ENCODE assay signal across 11 mouse cellular contexts in the genomic region with DNA sequence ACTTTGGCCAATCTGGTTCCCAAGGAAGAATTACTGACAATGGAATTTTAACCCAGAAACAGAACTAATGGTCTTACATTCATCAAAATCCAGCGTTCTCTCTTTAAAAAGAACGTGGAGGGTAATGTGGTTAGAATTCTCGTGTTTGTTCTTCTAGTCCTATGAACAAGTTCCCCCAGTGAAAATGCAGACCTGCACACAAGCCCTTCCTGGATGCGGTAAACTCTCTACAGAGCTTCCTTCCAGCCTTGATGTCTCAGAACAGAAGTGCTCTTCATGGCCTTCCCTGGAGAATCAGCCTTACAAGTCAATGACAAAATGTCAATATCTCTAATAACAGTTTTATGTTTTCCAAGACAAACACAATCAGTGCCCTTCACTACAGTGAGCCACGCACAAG.
"Had no signal": no experiment of that assay in that cellular context is flagged by ENCODE, and none has a peak within 500 bp of the region (broad histone marks: within the 10 kb centered on the region; RNA-seq: fewer than 3 reads in every experiment).

No protein-coding gene starts in this region.

- ATAC-seq: liver, embryonic 12.5 days had no signal

- H3K27me3 ChIP-seq: liver, embryonic 12.5 days had no signal

- H3K9me3 ChIP-seq: limb, embryonic 10.5 days; liver, embryonic 12.5 days; midbrain, embryonic 10.5 days had no signal

- H3K9ac ChIP-seq: liver, embryonic 12.5 days; lung, embryonic 14.5 days had no signal

- DNase-seq: lung, embryonic 14.5 days; lung, postnatal 10 days; lung, postnatal 4 days; midbrain, embryonic 14.5 days; right cerebral cortex, postnatal 14 days; thymus, postnatal 14 days had no signal

- H3K4me2 ChIP-seq: liver, embryonic 12.5 days; lung, embryonic 14.5 days had no signal

- H3K36me3 ChIP-seq: limb, embryonic 10.5 days; liver, embryonic 12.5 days; midbrain, embryonic 10.5 days had no signal

- H3K4me3 ChIP-seq: left cerebral cortex, adult 2 months; limb, embryonic 10.5 days; liver, embryonic 12.5 days; midbrain, embryonic 10.5 days had no signal

- H3K27ac ChIP-seq: left cerebral cortex, adult 2 months; limb, embryonic 10.5 days; liver, embryonic 12.5 days; midbrain, embryonic 10.5 days; stomach, postnatal 0 days had no signal
